Comparison of ENCODE assay signal across 18 mouse cellular contexts in genomic region chr10:62252496-62253235, GRCm38 (mm10). TPM values are rescaled to one million over a fixed set of nuclear protein-coding genes. Genes with fewer than 3 reads are reported as not detected.
DNase-seq lines count a peak whose midpoint lies in the region.
"Had no signal": no experiment of that assay in that cellular context is flagged by ENCODE, and none has a peak within 500 bp of the region (broad histone marks: within the 10 kb centered on the region; RNA-seq: fewer than 3 reads in every experiment).

No protein-coding gene starts in this region.

- peak; percentile 63 to 88 for DNase-seq in adrenal gland, adult (ENCODE audit: inconsistent age in 2 of 2, low spot score in 1 of 2)
- DNase-seq in adrenal gland, postnatal 4 days (ENCODE audit: low spot score in 2 of 2) = no peak
- peak; percentile 64 for DNase-seq in adrenal gland, adult 8-10 months
- DNase-seq in adrenal gland, postnatal 36 days = peak; percentile 60 to 71
- DNase-seq in lung, postnatal 10 days = no peak
- DNase-seq in thymus, postnatal 14 days = no peak
- no peak for DNase-seq in left cerebral cortex, adult 8-10 months (ENCODE audit: low spot score in 2 of 2)
- DNase-seq: B cell, adult 2 months; cerebellum, adult 18-20 months; cerebellum, adult 9-11 months; cerebellum, postnatal 36 days; gastrocnemius, adult 2 months; gastrocnemius, postnatal 36 days; heart, adult 11 months; heart, postnatal 10 days; heart, postnatal 4 days; kidney, adult 11 months had no signal

RNA-seq across cellular contexts. Expression of gene Tacr2, which starts 0.4 kb away (rescaled TPM):
- 10 to 100 TPM; 18.6 to 18.7 TPM for total RNA-seq in adrenal gland, postnatal 4 days (2021)
- 10 to 100 TPM; 27.8 to 76.4 (median 46.5) TPM for total RNA-seq in adrenal gland, adult 8-10 months (2022)
- 10 to 100 TPM; 21.9 to 46.0 TPM for total RNA-seq in adrenal gland, postnatal 36 days (2021)
- under 1 TPM; 0.15 to 0.39 (median 0.32) TPM for total RNA-seq in left cerebral cortex, adult 8-10 months (2022)
- total RNA-seq: gastrocnemius, adult 2 months; gastrocnemius, postnatal 36 days; heart, postnatal 10 days; heart, postnatal 4 days; MEL had no signal

RNA-seq across cellular contexts. Expression of gene Tspan15, which starts 21.6 kb away (rescaled TPM):
- total RNA-seq in adrenal gland, postnatal 4 days (2021) = 10 to 100 TPM; 29.4 to 37.0 TPM
- 10 to 100 TPM; 17.5 to 29.9 (median 21.7) TPM for total RNA-seq in adrenal gland, adult 8-10 months (2022)
- 10 to 100 TPM; 21.1 to 22.7 TPM for total RNA-seq in adrenal gland, postnatal 36 days (2021)
- total RNA-seq in left cerebral cortex, adult 8-10 months (2022) = 10 to 100 TPM; 10.2 to 14.8 (median 13.5) TPM

Comparison
In these comparisons a context has a peak if more than half of its experiments do, and no peak if none do; other contexts are left out.
1. DNase-seq: peak in adrenal gland, adult (2 of 2), adrenal gland, adult 8-10 months (single experiment) and adrenal gland, postnatal 36 days (2 of 2); none in adrenal gland, postnatal 4 days (0 of 2), lung, postnatal 10 days (single experiment), thymus, postnatal 14 days (single experiment) and left cerebral cortex, adult 8-10 months (0 of 2).
2. RNA of gene Tacr2, which starts 0.4 kb away (total RNA-seq): 27.8 to 76.4 TPM in adrenal gland, adult 8-10 months, 21.9 to 46.0 TPM in adrenal gland, postnatal 36 days and 18.6 to 18.7 TPM in adrenal gland, postnatal 4 days; 0.15 to 0.39 TPM in left cerebral cortex, adult 8-10 months; every median in the first group is over 10 times any median in the second.